Mouse (Mus musculus): ENCODE data around the gene Galntl5.

GRCm38 (mm10) chr5:25179936-25180488 is 1.2 kb upstream of the Galntl5 start:
- TF ChIP-seq POLR2A (IDR thresholded peaks at IDR 0.05; ENCODE audit: low read depth, low read length): no peak
- no peak for TF ChIP-seq CTCF (conservative IDR thresholded peaks at IDR 0.05; ENCODE audit: insufficient read depth, insufficient read length, low read depth, low read length)
